Mouse (Mus musculus): ENCODE results near the gene Gpc4. TPM values are rescaled to one million over a fixed set of nuclear protein-coding genes. Genes with fewer than 3 reads are reported as not detected.

Gpc4 gene
- total and polyA plus RNA-seq, 3 experiments = not detected

GRCm38 (mm10) chrX:52162756-52163155 lies 2.3 kb downstream of the Gpc4 start:
- no peak for DNase-seq (ENCODE audit: extremely low read depth)
- Histone ChIP-seq H3K4me1 (ENCODE audit: control insufficient read depth in 1 of 2, insufficient read depth in 2 of 2) (no peaks in the 10 kb centered on the region), H3K36me3 (replicated peaks in 1 of 2; ENCODE audit: control insufficient read depth in 1 of 2, insufficient read depth in 1 of 2, low read length in 1 of 2) (no peaks in the 10 kb centered on the region), H3K9ac (ENCODE audit: insufficient read depth, low read depth) (no peak overlapping the region), H3K4me2 (ENCODE audit: insufficient read depth, low read depth, poor library complexity, severe bottlenecking) (no peak overlapping the region), H3K9me3 (replicated peaks; ENCODE audit: low read length) (no peaks in the 10 kb centered on the region), H3K4me3 (replicated peaks in 1 of 3; ENCODE audit: low read depth in 2 of 3, low read length in 2 of 3, poor library complexity in 1 of 3) (no peak overlapping the region), H3K79me2 (replicated peaks; ENCODE audit: control insufficient read depth, extremely low read depth, insufficient read depth, poor library complexity, severe bottlenecking) (no peaks in the 10 kb centered on the region), H3K27ac (ENCODE audit: insufficient read depth, low read depth) (no peak overlapping the region), H3K27me3 (replicated peaks) (no peaks in the 10 kb centered on the region)
- in situ Hi-C loops (cut with MboI; ENCODE audit: low pct_ligation_motif_present, low pct_unique_long_range_greater_than_20kb, low sequenced_read_pairs) = no loop called here
- dilution Hi-C loops (cut with MboI; ENCODE audit: extremely low pct_ligation_motif_present, extremely low pct_unique_long_range_greater_than_20kb, low sequenced_read_pairs) = no loop called here
- TF ChIP-seq RAD21 (IDR thresholded peaks at IDR 0.05; ENCODE audit: low read depth, low read length) (no peak), RCOR1 (conservative IDR thresholded peaks at IDR 0.05; ENCODE audit: low read depth, low read length) (no peak), USF2 (conservative IDR thresholded peaks at IDR 0.05; ENCODE audit: low read depth, low read length) (no peak), TCF12 (IDR thresholded peaks at IDR 0.05; ENCODE audit: low read depth, low read length) (no peak), ZNF384 (IDR thresholded peaks at IDR 0.05; ENCODE audit: low read depth, low read length) (no peak), CHD2 (IDR thresholded peaks at IDR 0.05; ENCODE audit: low read length) (no peak), MEF2A (IDR thresholded peaks at IDR 0.05; ENCODE audit: borderline replicate concordance, low read depth, low read length) (no peak), POLR2A (IDR thresholded peaks at IDR 0.05; ENCODE audit: low read depth, low read length) (no peak), TBP (conservative IDR thresholded peaks at IDR 0.05; ENCODE audit: low read depth, low read length) (no peak)

- Histone ChIP-seq H3K4me2 (ENCODE audit: insufficient read depth, low read depth, poor library complexity, severe bottlenecking) (no peak overlapping the region), H3K9ac (ENCODE audit: insufficient read depth, low read depth) (no peak overlapping the region), H3K27ac (ENCODE audit: insufficient read depth, low read depth) (no peak overlapping the region), H3K4me3 (replicated peaks in 1 of 3; ENCODE audit: low read depth in 2 of 3, low read length in 2 of 3, poor library complexity in 1 of 3) (no peak overlapping the region), H3K79me2 (replicated peaks; ENCODE audit: control insufficient read depth, extremely low read depth, insufficient read depth, poor library complexity, severe bottlenecking) (no peaks in the 10 kb centered on the region), H3K36me3 (replicated peaks in 1 of 2; ENCODE audit: control insufficient read depth in 1 of 2, insufficient read depth in 1 of 2, low read length in 1 of 2) (no peaks in the 10 kb centered on the region), H3K4me1 (ENCODE audit: control insufficient read depth in 1 of 2, insufficient read depth in 2 of 2) (no peaks in the 10 kb centered on the region), H3K9me3 (replicated peaks; ENCODE audit: low read length) (no peaks in the 10 kb centered on the region), H3K27me3 (replicated peaks) (no peaks in the 10 kb centered on the region)
- dilution Hi-C loops (cut with MboI; ENCODE audit: extremely low pct_ligation_motif_present, extremely low pct_unique_long_range_greater_than_20kb, low sequenced_read_pairs) = no loop called here
- no peak for TF ChIP-seq POLR2A (IDR thresholded peaks at IDR 0.05; ENCODE audit: low read depth, low read length)
- no peak for TF ChIP-seq MAX (IDR thresholded peaks at IDR 0.05; ENCODE audit: low read length)
- no peak for TF ChIP-seq ZNF384 (IDR thresholded peaks at IDR 0.05; ENCODE audit: low read depth, low read length)
- no peak for TF ChIP-seq CHD1 (IDR thresholded peaks at IDR 0.05; ENCODE audit: low read depth, low read length)
- TF ChIP-seq RCOR1 (conservative IDR thresholded peaks at IDR 0.05; ENCODE audit: low read depth, low read length) = no peak
- TF ChIP-seq BHLHE40 (IDR thresholded peaks at IDR 0.05; ENCODE audit: low read depth, low read length) = no peak
- TF ChIP-seq EP300 (IDR thresholded peaks at IDR 0.05; ENCODE audit: low read length) = no peak
- no peak for TF ChIP-seq CHD2 (IDR thresholded peaks at IDR 0.05; ENCODE audit: low read length)
- no peak for TF ChIP-seq IRF4 (IDR thresholded peaks at IDR 0.05; ENCODE audit: low read depth, low read length)
- in situ Hi-C loops (cut with MboI; ENCODE audit: low pct_ligation_motif_present, low pct_unique_long_range_greater_than_20kb, low sequenced_read_pairs) = no loop called here
- DNase-seq (ENCODE audit: extremely low read depth) = no peak
Measured at GRCm38 (mm10) chrX:52162206-52162605, 2.8 kb downstream of the Gpc4 start.

GRCm38 (mm10) chrX:52159621-52160020 lies 5.4 kb downstream of the Gpc4 start:
- Histone ChIP-seq H3K4me3 (replicated peaks in 1 of 3; ENCODE audit: low read depth in 2 of 3, low read length in 2 of 3, poor library complexity in 1 of 3) (no peak overlapping the region), H3K79me2 (replicated peaks; ENCODE audit: control insufficient read depth, extremely low read depth, insufficient read depth, poor library complexity, severe bottlenecking) (no peaks in the 10 kb centered on the region), H3K27me3 (replicated peaks) (no peaks in the 10 kb centered on the region), H3K36me3 (replicated peaks in 1 of 2; ENCODE audit: control insufficient read depth in 1 of 2, insufficient read depth in 1 of 2, low read length in 1 of 2) (no peaks in the 10 kb centered on the region), H3K4me1 (ENCODE audit: control insufficient read depth in 1 of 2, insufficient read depth in 2 of 2) (no peaks in the 10 kb centered on the region), H3K4me2 (ENCODE audit: insufficient read depth, low read depth, poor library complexity, severe bottlenecking) (no peak overlapping the region), H3K27ac (ENCODE audit: insufficient read depth, low read depth) (no peak overlapping the region), H3K9me3 (replicated peaks; ENCODE audit: low read length) (no peaks in the 10 kb centered on the region), H3K9ac (ENCODE audit: insufficient read depth, low read depth) (no peak overlapping the region)
- DNase-seq (ENCODE audit: extremely low read depth) = no peak
- dilution Hi-C loops (cut with MboI; ENCODE audit: extremely low pct_ligation_motif_present, extremely low pct_unique_long_range_greater_than_20kb, low sequenced_read_pairs) (no loop called here), in situ Hi-C loops (cut with MboI; ENCODE audit: low pct_ligation_motif_present, low pct_unique_long_range_greater_than_20kb, low sequenced_read_pairs) (no loop called here)
- TF ChIP-seq MXI1 (IDR thresholded peaks at IDR 0.05; ENCODE audit: low read depth, low read length) (no peak), MAX (IDR thresholded peaks at IDR 0.05; ENCODE audit: low read length) (no peak), RAD21 (IDR thresholded peaks at IDR 0.05; ENCODE audit: low read depth, low read length) (no peak), HCFC1 (IDR thresholded peaks at IDR 0.05; ENCODE audit: low read depth, low read length) (no peak), TBP (conservative IDR thresholded peaks at IDR 0.05; ENCODE audit: low read depth, low read length) (no peak), EP300 (IDR thresholded peaks at IDR 0.05; ENCODE audit: low read length) (no peak), CHD1 (IDR thresholded peaks at IDR 0.05; ENCODE audit: low read depth, low read length) (no peak), ZC3H11A (IDR thresholded peaks at IDR 0.05; ENCODE audit: low read depth, low read length) (no peak)
